Mouse (Mus musculus) embryonic facial prominence, embryonic 14.5 days (tissue): ENCODE data around the gene Rnft2. TPM values are rescaled to one million over a fixed set of nuclear protein-coding genes. Genes with fewer than 3 reads are reported as not detected.
A peak's percentile ranks its signal among the peaks of the same experiment; 100 is the strongest.

Source experiments
- ATAC-seq: fragments of 200-750 bp; cut with Nextera tagmentation; 2 replicates; pipeline ENCODE4 v1.8.0; 2017; ENCODE audit warnings: low read depth, moderate number of reproducible peaks, moderate TSS enrichment
- DNase-seq: peaks from one replicate; pipeline ENCODE4 v3.0.0-alpha.2; 2015; ENCODE audit warnings: low spot score
- H3K27ac ChIP-seq: fragments of 300-500 bp; sonication (generic); replicated peaks from 2 replicates; pipeline ENCODE4 v1.5.1; 2014; ENCODE audit warnings: low read depth, mild to moderate bottlenecking, low read length, moderate library complexity
- H3K27me3 ChIP-seq: fragments of 300-500 bp; sonication (generic); replicated peaks from 2 replicates; pipeline ENCODE4 v1.6.1; 2014; ENCODE audit warnings: low read length; ENCODE audit not compliant: control insufficient read depth, insufficient read depth
- H3K36me3 ChIP-seq: fragments of 300-500 bp; sonication (generic); 2 replicates; pipeline ENCODE4 v1.6.1; 2014; ENCODE audit warnings: low read length, mixed read lengths; ENCODE audit not compliant: control insufficient read depth, insufficient read depth
- H3K4me1 ChIP-seq: fragments of 300-500 bp; sonication (generic); 2 replicates; pipeline ENCODE4 v1.6.1; 2014; ENCODE audit warnings: antibody characterized with exemption, low read length; ENCODE audit not compliant: control insufficient read depth, insufficient read depth
- H3K4me2 ChIP-seq: fragments of 300-500 bp; sonication (generic); 2 replicates; pipeline ENCODE4 v1.6.1; 2014; ENCODE audit warnings: low read depth, mild to moderate bottlenecking, low read length, moderate library complexity, mixed read lengths
- H3K4me3 ChIP-seq: fragments of 300-500 bp; sonication (generic); 2 replicates; pipeline ENCODE4 v1.5.1; 2014; ENCODE audit warnings: low read depth, mild to moderate bottlenecking, low read length
- H3K9ac ChIP-seq: fragments of 300-500 bp; sonication (generic); 2 replicates; pipeline ENCODE4 v1.6.1; 2014; ENCODE audit warnings: low read depth, mild to moderate bottlenecking, low read length, moderate library complexity, mixed read lengths
- H3K9me3 ChIP-seq: fragments of 300-500 bp; sonication (generic); 2 replicates; pipeline ENCODE4 v1.6.1; 2016; ENCODE audit warnings: low read length; ENCODE audit not compliant: control insufficient read depth
- WGBS: fragments of 180-500 bp; shearing (Covaris S2); extraction: QIAGEN DNeasy Blood & Tissue Kit; methylation state at CpG from one replicate; pipeline ENCODE4 v1.1.7; 2014; 5-methylcytosine and 5-hydroxymethylcytosine counted together
- polyA plus RNA-seq: library from polyadenylated mRNA; unstranded; fragments of >200 nt; fragmentation: Nextera tagmentation; extraction: Ambion mirVana; gene quantifications from 2 replicates; pipeline ENCODE4 v1.2.1, GENCODE M21; 2014

The Rnft2 gene
- polyA plus RNA-seq, 1 experiment from 2014 or later: 2.8 TPM

GRCm38 (mm10) chr5:118199670-118200069 lies 45.2 kb downstream of the Rnft2 start:
- 56% methylated on average over 5 of the region's 5 CpGs for WGBS
- DNase-seq: no peak
- H3K4me2 ChIP-seq: no peak overlapping the region
- no peaks in the 10 kb centered on the region for H3K4me1 ChIP-seq
- no peaks in the 10 kb centered on the region for H3K27me3 ChIP-seq
- no peaks in the 10 kb centered on the region for H3K36me3 ChIP-seq
- no peak overlapping the region for H3K27ac ChIP-seq
- H3K9me3 ChIP-seq: no peaks in the 10 kb centered on the region
- no peak for ATAC-seq
- no peak overlapping the region for H3K4me3 ChIP-seq
- H3K9ac ChIP-seq: no peak overlapping the region

DNA sequence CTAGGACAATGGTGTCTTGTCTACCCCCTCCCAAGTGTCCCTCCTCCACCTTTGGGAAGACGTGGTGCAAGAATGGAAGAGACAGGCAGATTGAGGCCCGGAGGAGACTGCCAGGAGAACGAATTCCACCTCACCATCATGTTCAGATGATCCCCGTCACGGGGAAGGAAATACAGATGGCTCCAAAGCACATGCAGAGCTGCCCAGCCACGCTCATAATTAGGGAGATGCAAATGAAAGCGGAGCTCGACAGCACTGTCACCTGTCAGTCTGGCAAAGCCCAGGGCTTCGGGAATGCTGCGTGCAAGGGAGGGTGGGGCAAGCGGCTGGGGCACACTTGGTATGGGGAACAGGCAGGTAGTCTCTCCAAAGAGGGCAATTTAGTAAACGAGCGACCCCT lies 47.5 kb downstream of the Rnft2 start:
- Histone ChIP-seq H3K36me3 (no peaks in the 10 kb centered on the region), H3K9me3 (no peaks in the 10 kb centered on the region), H3K27me3 (no peaks in the 10 kb centered on the region), H3K9ac (no peak overlapping the region), H3K4me1 (no peaks in the 10 kb centered on the region), H3K4me3 (no peak overlapping the region), H3K4me2 (no peak overlapping the region), H3K27ac (no peak overlapping the region)
- DNase-seq: no peak
- WGBS: 65% methylated on average over 13 of the region's 13 CpGs
- no peak for ATAC-seq

GRCm38 (mm10) chr5:118192221-118192620 lies 52.7 kb downstream of the Rnft2 start:
- Histone ChIP-seq H3K9me3 (no peaks in the 10 kb centered on the region), H3K27me3 (no peaks in the 10 kb centered on the region), H3K36me3 (no peaks in the 10 kb centered on the region), H3K4me1 (no peaks in the 10 kb centered on the region), H3K9ac (no peak overlapping the region), H3K4me3 (no peak overlapping the region), H3K27ac (no peak overlapping the region), H3K4me2 (no peak overlapping the region)
- no peak for DNase-seq
- no peak for ATAC-seq
- WGBS: 20% methylated on average over 17 of the region's 18 CpGs

DNA sequence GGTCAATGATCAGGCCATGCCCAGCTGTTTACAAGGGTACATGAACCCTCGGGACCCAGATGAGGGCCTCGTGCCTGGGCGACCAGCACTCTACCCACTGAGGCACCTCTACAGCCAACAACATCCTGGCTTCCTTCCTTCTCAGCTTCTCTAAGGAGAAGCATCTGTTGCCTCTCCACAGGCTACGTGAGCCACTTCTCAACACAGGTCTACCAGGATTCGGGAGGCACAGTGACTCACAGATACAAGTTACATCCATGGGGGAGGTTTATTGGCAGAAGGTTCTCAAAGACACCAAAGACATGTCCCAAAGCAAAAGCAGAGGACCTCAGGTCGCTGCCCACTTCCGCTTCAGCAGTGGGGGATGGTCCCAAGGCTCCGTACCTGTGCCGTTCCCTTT lies 54.4 kb downstream of the Rnft2 start:
- ATAC-seq: no peak
- Histone ChIP-seq H3K9me3 (no peaks in the 10 kb centered on the region), H3K4me2 (no peak overlapping the region)

DNA sequence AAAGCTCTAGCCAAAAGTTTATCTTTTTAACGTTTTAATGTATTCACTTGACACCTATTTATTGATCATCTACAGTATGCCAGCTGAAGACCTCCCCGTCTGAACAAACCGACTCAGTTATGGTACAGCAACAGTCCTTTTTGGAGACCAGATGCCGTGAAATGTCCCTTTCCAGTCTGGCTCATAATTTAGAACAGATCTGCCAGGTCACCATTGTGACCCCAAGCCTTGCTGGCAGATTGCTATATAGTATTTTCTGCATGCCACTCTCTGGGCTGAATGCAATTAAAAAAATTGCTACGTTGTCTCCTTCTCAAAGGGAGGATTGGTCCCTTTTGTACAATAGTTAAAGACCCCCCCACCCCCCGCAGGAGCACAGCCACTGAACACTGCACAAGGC lies 56.6 kb downstream of the Rnft2 start:
- 35% methylated on average over 6 of the region's 6 CpGs for WGBS
- Histone ChIP-seq H3K36me3 (no peaks in the 10 kb centered on the region), H3K27me3 (no peaks in the 10 kb centered on the region), H3K27ac (no peak overlapping the region), H3K9me3 (no peaks in the 10 kb centered on the region), H3K4me3 (no peak overlapping the region), H3K4me1 (no peaks in the 10 kb centered on the region), H3K9ac (no peak overlapping the region), H3K4me2 (no peak overlapping the region)
- no peak for DNase-seq
- ATAC-seq: no peak

More for the DNA sequence above, 54.4 kb downstream of the Rnft2 start:
- no peaks in the 10 kb centered on the region for H3K4me1 ChIP-seq
- no peak overlapping the region for H3K4me3 ChIP-seq
- DNase-seq: no peak
- no peaks in the 10 kb centered on the region for H3K36me3 ChIP-seq
- H3K9ac ChIP-seq: no peak overlapping the region
- WGBS: 79% methylated on average over 9 of the region's 9 CpGs
- no peak overlapping the region for H3K27ac ChIP-seq
- no peaks in the 10 kb centered on the region for H3K27me3 ChIP-seq

- Histone ChIP-seq H3K9ac (no peak overlapping the region), H3K4me1 (no peaks in the 10 kb centered on the region), H3K27ac (no peak overlapping the region; the same call in 1 of the 2 replicates), H3K9me3 (no peaks in the 10 kb centered on the region), H3K36me3 (no peaks in the 10 kb centered on the region), H3K4me2 (no peak overlapping the region), H3K27me3 (no peaks in the 10 kb centered on the region), H3K4me3 (no peak overlapping the region)
- 71% methylated on average over 9 of the region's 9 CpGs for WGBS
- DNase-seq (no peak), ATAC-seq (no peak)
Observed at GRCm38 (mm10) chr5:118186903-118187633, 57.8 kb downstream of the Rnft2 start.

GRCm38 (mm10) chr5:118177640-118178039 lies 67.3 kb downstream of the Rnft2 start:
- Histone ChIP-seq H3K9me3 (0 out of 2 replicates have a peak, but pooled peaks cover 4% of the 10 kb centered on the region), H3K27ac (no peak overlapping the region), H3K4me1 (peaks cover 9% of the 10 kb centered on the region; the same call in 1 of the 2 replicates), H3K36me3 (no peaks in the 10 kb centered on the region), H3K9ac (no peak overlapping the region), H3K27me3 (peaks cover 30% of the 10 kb centered on the region), H3K4me2 (no peak overlapping the region), H3K4me3 (no peak overlapping the region)
- WGBS: 57% methylated on average over 7 of the region's 7 CpGs
- no peak for DNase-seq
- ATAC-seq: no peak

GRCm38 (mm10) chr5:118175137-118175536 lies 69.8 kb downstream of the Rnft2 start:
- WGBS: 36% methylated on average over 2 of the region's 2 CpGs
- H3K27ac ChIP-seq: no peak overlapping the region
- H3K9ac ChIP-seq: no peak overlapping the region
- no peak overlapping the region for H3K4me3 ChIP-seq
- H3K36me3 ChIP-seq: no peaks in the 10 kb centered on the region
- H3K4me1 ChIP-seq: peaks cover 16% of the 10 kb centered on the region; the same call in 1 of the 2 replicates
- DNase-seq (no peak), ATAC-seq (no peak)
- H3K4me2 ChIP-seq: peak overlapping the region; percentile 51; the same call in 1 of the 2 replicates
- 0 out of 2 replicates have a peak, but pooled peaks cover 4% of the 10 kb centered on the region for H3K9me3 ChIP-seq
- H3K27me3 ChIP-seq: peaks cover 55% of the 10 kb centered on the region
